Mouse (Mus musculus): ENCODE measurements around the gene Pigx. TPM values are rescaled to one million over a fixed set of nuclear protein-coding genes. Genes with fewer than 3 reads are reported as not detected.

Gene Pigx
- total RNA-seq, 2 experiments from 2014 or later: 12.6 to 14.0 TPM

DNA sequence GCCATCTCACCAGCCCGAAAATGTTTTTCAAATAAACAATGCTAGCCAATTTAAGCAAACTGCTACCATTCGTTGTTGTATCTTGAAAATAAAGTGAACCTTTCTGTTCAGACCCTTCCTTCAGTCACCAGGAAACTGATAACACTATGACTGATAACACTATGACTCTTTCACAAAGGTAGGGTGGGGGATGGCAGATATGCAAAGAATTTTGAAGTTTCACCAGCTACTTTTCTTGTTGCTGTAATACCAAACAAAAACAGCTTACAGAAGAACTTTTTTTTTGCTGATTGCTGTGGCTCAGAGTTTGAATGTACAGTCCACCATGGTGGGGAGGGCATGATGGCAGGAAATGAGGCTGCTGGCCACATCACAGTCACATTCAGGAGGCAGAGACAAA, 37.3 kb downstream of the Pigx start:
- DNase-seq: no peak

DNA sequence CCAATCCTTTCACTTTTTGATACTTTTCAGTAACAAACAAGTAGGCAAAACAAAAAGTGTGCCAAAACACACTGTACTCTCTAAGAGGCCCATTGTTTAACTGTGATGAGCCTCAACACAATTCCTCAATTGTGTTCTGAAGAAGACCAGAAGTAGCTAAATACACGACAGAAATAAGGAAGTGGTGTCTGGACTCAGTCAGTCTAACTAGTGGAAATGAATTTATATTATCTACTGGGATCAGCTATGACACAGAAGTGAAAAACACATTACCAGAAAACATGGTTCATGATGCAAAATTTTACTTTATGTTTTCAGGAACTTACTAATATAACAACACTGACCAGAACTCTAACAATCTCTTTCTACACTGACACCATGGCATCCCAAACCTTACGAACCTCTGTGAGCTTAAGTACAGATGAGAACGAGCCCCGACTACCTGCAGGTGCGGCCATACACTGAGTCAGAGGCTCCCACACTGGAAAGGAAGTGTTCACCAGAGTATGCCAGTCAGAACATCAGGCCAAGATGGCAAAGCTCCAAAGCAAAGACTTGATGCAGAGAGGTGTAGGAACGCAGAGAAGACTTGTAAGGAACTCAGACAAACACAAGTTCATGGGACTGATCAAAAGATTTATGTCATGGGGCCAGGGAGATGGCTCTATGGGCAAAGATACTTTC, 39.6 kb downstream of the Pigx start:
- no peak for DNase-seq

GRCm38 (mm10) chr16:32058817-32059216, 40.7 kb downstream of the Pigx start:
- no peak for DNase-seq

GRCm38 (mm10) chr16:32042367-32042766, 57.2 kb downstream of the Pigx start:
- DNase-seq: no peak

Other genes with a start within 250 kb of the Pigx start
- gene Meltf, start 220.9 kb downstream of the Pigx start, total RNA-seq (2021): not detected
- 1 to 10 TPM in 1 of 2 experiments, under 1 TPM in 1; 0.87 to 2.3 TPM for gene Pigz, start 165.9 kb downstream of the Pigx start, total RNA-seq (2021)
- 10 to 100 TPM; 51.0 to 53.6 TPM for gene 0610012G03Rik, start 151.2 kb downstream of the Pigx start, total RNA-seq (2021)
- gene Ncbp2, start 151.2 kb downstream of the Pigx start, total RNA-seq (2021): 10 to 100 TPM; 14.5 to 15.3 TPM
- gene Senp5, start 96.5 kb downstream of the Pigx start, total RNA-seq (2021): 10 to 100 TPM; 11.0 to 11.6 TPM
- gene Pak2, start 20.4 kb downstream of the Pigx start, total RNA-seq (2021): 10 to 100 TPM; 13.8 to 14.7 TPM
- gene Cep19, start 60 bp upstream of the Pigx start, total RNA-seq (2021): 1 to 10 TPM; 7.7 to 7.9 TPM
- gene Nrros, start 65.9 kb upstream of the Pigx start, total RNA-seq (2021): 1 to 10 TPM; 1.9 to 2.5 TPM
- not detected for gene Bex6, start 80.1 kb upstream of the Pigx start, total RNA-seq (2021)
- 10 to 100 TPM; 13.8 to 13.9 TPM for gene Fbxo45, start 147.4 kb upstream of the Pigx start, total RNA-seq (2021)
- gene Wdr53, start 147.5 kb upstream of the Pigx start, total RNA-seq (2021): 1 to 10 TPM; 5.2 TPM
- 10 to 100 TPM; 48.0 to 55.0 TPM for gene Smco1, start 171.7 kb upstream of the Pigx start, total RNA-seq (2021)
- gene Rnf168, start 177.7 kb upstream of the Pigx start, total RNA-seq (2021): 10 to 100 TPM in 1 of 2 experiments, 1 to 10 TPM in 1; 9.8 to 10.5 TPM
- gene Ubxn7, start 232.5 kb upstream of the Pigx start, total RNA-seq (2021): 10 to 100 TPM; 13.0 to 16.2 TPM

Data from gastrocnemius, postnatal 25 days (tissue).